12 mouse cellular contexts compared by ENCODE assay signal in genomic region chr11:120167059-120167458, GRCm38 (mm10). TPM values are rescaled to one million over a fixed set of nuclear protein-coding genes. Genes with fewer than 3 reads are reported as not detected.
A peak's percentile ranks its signal among the peaks of the same experiment; 100 is the strongest.
DNase-seq lines count a peak whose midpoint lies in the region; ATAC-seq and TF ChIP-seq lines count a peak whose summit lies in the region.
"Had no signal": no experiment of that assay in that cellular context is flagged by ENCODE, and none has a peak within 500 bp of the region (broad histone marks: within the 10 kb centered on the region; RNA-seq: fewer than 3 reads in every experiment).

No protein-coding gene starts in this region.

- H3K9ac ChIP-seq in hindbrain, embryonic 11.5 days (ENCODE audit: low read depth, low read length) = no peak overlapping the region
- H3K9ac ChIP-seq in limb, embryonic 13.5 days = 0 out of 2 replicates have a peak overlapping the region, but pooled peaks have one; percentile 13

- no peak overlapping the region for H3K4me2 ChIP-seq in hindbrain, embryonic 11.5 days (replicated peaks; ENCODE audit: low read depth, low read length)
- H3K4me2 ChIP-seq in limb, embryonic 13.5 days (replicated peaks) = no peak overlapping the region

- no peak for TF ChIP-seq CTCF in gastrocnemius, adult 2 months (IDR thresholded peaks at IDR 0.05)

- H3K4me3 ChIP-seq in gastrocnemius, adult 2 months = no peak overlapping the region
- H3K4me3 ChIP-seq in hindbrain, embryonic 10.5 days = no peak overlapping the region
- H3K4me3 ChIP-seq in hindbrain, embryonic 11.5 days (ENCODE audit: low read depth, low read length) = no peak overlapping the region
- no peak overlapping the region for H3K4me3 ChIP-seq in limb, embryonic 13.5 days

- ATAC-seq in hindbrain, embryonic 11.5 days (ENCODE audit: low FRiP score) = no peak
- no peak for ATAC-seq in limb, embryonic 13.5 days (ENCODE audit: low FRiP score, low read depth)
- ATAC-seq in activated CD4-positive, CD25-positive, alpha-beta regulatory T cell, adult 4 months = no peak

- H3K4me1 ChIP-seq in hindbrain, embryonic 10.5 days (replicated peaks) = peaks cover 70% of the 10 kb centered on the region
- H3K4me1 ChIP-seq in hindbrain, embryonic 11.5 days (replicated peaks; ENCODE audit: control insufficient read depth, insufficient read depth, low read length) = peaks cover 9% of the 10 kb centered on the region; the same call in 1 of the 2 replicates
- H3K4me1 ChIP-seq in limb, embryonic 13.5 days = peaks cover 75% of the 10 kb centered on the region

- no peak overlapping the region for H3K27ac ChIP-seq in gastrocnemius, adult 2 months
- H3K27ac ChIP-seq in hindbrain, embryonic 10.5 days = 0 out of 2 replicates have a peak overlapping the region, but pooled peaks have one; percentile 29
- no peak overlapping the region for H3K27ac ChIP-seq in hindbrain, embryonic 11.5 days (ENCODE audit: low read depth, low read length)
- H3K27ac ChIP-seq in limb, embryonic 13.5 days = no peak overlapping the region

- H3K9me3 ChIP-seq in hindbrain, embryonic 10.5 days = no peaks in the 10 kb centered on the region
- no peaks in the 10 kb centered on the region for H3K9me3 ChIP-seq in hindbrain, embryonic 11.5 days (ENCODE audit: control insufficient read depth, low read length)
- H3K9me3 ChIP-seq in limb, embryonic 13.5 days = no peaks in the 10 kb centered on the region

- H3K27me3 ChIP-seq in hindbrain, embryonic 10.5 days (ENCODE audit: insufficient read depth, poor library complexity, severe bottlenecking) = peaks cover 13% of the 10 kb centered on the region; the same call in 1 of the 2 replicates
- H3K27me3 ChIP-seq in hindbrain, embryonic 11.5 days (ENCODE audit: control insufficient read depth, insufficient read depth, low read length) = no peaks in the 10 kb centered on the region; the same call in 1 of the 2 replicates
- H3K27me3 ChIP-seq in limb, embryonic 13.5 days = peaks cover 4% of the 10 kb centered on the region; the same call in 1 of the 2 replicates

- intact Hi-C loops in gastrocnemius, adult 2 months (cut with DNase I) = no loop called here

- peak; percentile 14 for DNase-seq in gastrocnemius, adult 2 months
- DNase-seq in gastrocnemius, postnatal 25 days = no peak
- DNase-seq in hindbrain, embryonic 10.5 days (ENCODE audit: low spot score) = no peak
- DNase-seq in hindbrain, embryonic 11.5 days (ENCODE audit: low spot score) = no peak
- DNase-seq in R1 (ENCODE audit: low read depth, low spot score) = peak; percentile 56
- DNase-seq: cerebellum, adult 11-12 months; cerebellum, postnatal 25 days; layer of hippocampus, postnatal 36 days; lung, adult 18-20 months; right cerebral cortex, adult 18-20 months had no signal

- WGBS in hindbrain, embryonic 10.5 days = 49% methylated on average over 5 of the region's 5 CpGs
- 40% methylated on average over 5 of the region's 5 CpGs for WGBS in hindbrain, embryonic 11.5 days
- WGBS in limb, embryonic 13.5 days = 35% methylated on average over 5 of the region's 5 CpGs

- H3K36me3 ChIP-seq in hindbrain, embryonic 10.5 days = no peaks in the 10 kb centered on the region
- no peaks in the 10 kb centered on the region for H3K36me3 ChIP-seq in hindbrain, embryonic 11.5 days (ENCODE audit: control insufficient read depth, insufficient read depth, low read length)
- H3K36me3 ChIP-seq in limb, embryonic 13.5 days = no peaks in the 10 kb centered on the region

RNA-seq across cellular contexts. Expression of gene Slc38a10, which starts 15.9 kb away (rescaled TPM):
- 10 to 100 TPM; 32.2 to 51.7 TPM for total RNA-seq in gastrocnemius, adult 2 months (2021)
- 10 to 100 TPM; 43.8 to 57.6 TPM for total RNA-seq in gastrocnemius, postnatal 25 days (2021)
- polyA plus RNA-seq in hindbrain, embryonic 10.5 days (2016; fragmentation: Nextera tagmentation; extraction: Ambion mirVana) = 99.1 and 114 TPM in 2 replicates
- polyA plus RNA-seq in hindbrain, embryonic 11.5 days (2014; fragmentation: Nextera tagmentation; extraction: Ambion mirVana) = 58.6 and 64.7 TPM in 2 replicates
- 86.4 and 94.5 TPM in 2 replicates for polyA plus RNA-seq in limb, embryonic 13.5 days (2015; fragmentation: Nextera tagmentation; extraction: Ambion mirVana)
- 10 to 100 TPM; 30.8 to 54.7 TPM for polyA plus RNA-seq in activated CD4-positive, CD25-positive, alpha-beta regulatory T cell, adult 4 months (2017; shearing (Covaris generic))

Comparison
In these comparisons a context has a peak if more than half of its experiments do, and no peak if none do; other contexts are left out.
1. DNase-seq: peak in gastrocnemius, adult 2 months (single experiment) and R1 (single experiment); none in gastrocnemius, postnatal 25 days (single experiment), hindbrain, embryonic 10.5 days (single experiment) and hindbrain, embryonic 11.5 days (single experiment).